Mouse (Mus musculus) lung, adult 2 months (tissue): ENCODE data around the gene Spata46.

ENCODE experiments used
- CTCF ChIP-seq: fragments of 200-500 bp; IDR thresholded peaks from 2 replicates; pipeline ENCODE4 v1.5.1; 2011; ENCODE audit warnings: mild to moderate bottlenecking, low read length, control low read depth; ENCODE audit not compliant: insufficient read depth
- POLR2A ChIP-seq: fragments of 200-500 bp; IDR thresholded peaks from 2 replicates; pipeline ENCODE4 v1.6.1; 2011; ENCODE audit warnings: low read depth, mild to moderate bottlenecking, control low read depth, low read length, borderline replicate concordance; ENCODE audit errors: extremely low read depth

GRCm38 (mm10) chr1:170270696-170271095, 37.9 kb upstream of the Spata46 start:
- TF ChIP-seq POLR2A (no peak), CTCF (no peak)
